Mouse (Mus musculus) retina, postnatal 1 day (tissue): ENCODE data around the gene Prkce.
A peak's percentile ranks its signal among the peaks of the same experiment; 100 is the strongest.

Source experiments
- DNase-seq: peaks from one replicate; pipeline ENCODE4 v3.0.0-alpha.2; 2012

The Prkce gene

GRCm38 (mm10) chr17:86344032-86344431 is 176.4 kb downstream of the Prkce start:
- DNase-seq = no peak

GRCm38 (mm10) chr17:86345234-86346005 is 177.8 kb downstream of the Prkce start:
- no peak for DNase-seq

GRCm38 (mm10) chr17:86350236-86350635 is 182.7 kb downstream of the Prkce start:
- DNase-seq = no peak

- no peak for DNase-seq
These were observed 183.2 kb downstream of the Prkce start for GRCm38 (mm10) chr17:86350791-86351261.

GRCm38 (mm10) chr17:86351282-86351681 is 183.7 kb downstream of the Prkce start:
- no peak for DNase-seq

GRCm38 (mm10) chr17:86352247-86353037 is 184.9 kb downstream of the Prkce start:
- no peak for DNase-seq

- no peak for DNase-seq
These were observed 186.1 kb downstream of the Prkce start for GRCm38 (mm10) chr17:86353679-86354078.

GRCm38 (mm10) chr17:86354101-86354500 is 186.5 kb downstream of the Prkce start:
- DNase-seq = no peak

GRCm38 (mm10) chr17:86354896-86355295 is 187.3 kb downstream of the Prkce start:
- no peak for DNase-seq

- DNase-seq = no peak
These were observed 187.7 kb downstream of the Prkce start for GRCm38 (mm10) chr17:86355318-86355717.

GRCm38 (mm10) chr17:86355772-86356451 is 188.3 kb downstream of the Prkce start:
- DNase-seq = peak; percentile 33

- no peak for DNase-seq
These were observed 190.8 kb downstream of the Prkce start for GRCm38 (mm10) chr17:86358388-86358787.

- no peak for DNase-seq
These were observed 191.3 kb downstream of the Prkce start for GRCm38 (mm10) chr17:86358847-86359246.

GRCm38 (mm10) chr17:86360849-86361248 is 193.3 kb downstream of the Prkce start:
- DNase-seq = no peak

- DNase-seq = no peak
These were observed 195.8 kb downstream of the Prkce start for GRCm38 (mm10) chr17:86363356-86363755.

- DNase-seq = no peak
These were observed 196.9 kb downstream of the Prkce start for GRCm38 (mm10) chr17:86364349-86365075.

- DNase-seq = no peak
These were observed 199.3 kb downstream of the Prkce start for GRCm38 (mm10) chr17:86366919-86367318.

GRCm38 (mm10) chr17:86367676-86368075 is 200.1 kb downstream of the Prkce start:
- no peak for DNase-seq

GRCm38 (mm10) chr17:86370106-86370742 is 202.6 kb downstream of the Prkce start:
- no peak for DNase-seq

- no peak for DNase-seq
These were observed 203.5 kb downstream of the Prkce start for GRCm38 (mm10) chr17:86371101-86371561.

GRCm38 (mm10) chr17:86376389-86376788 is 208.8 kb downstream of the Prkce start:
- DNase-seq = no peak

- DNase-seq = peak; percentile 43
These were observed 210.3 kb downstream of the Prkce start for GRCm38 (mm10) chr17:86377863-86378262.
